Mouse (Mus musculus) spleen, adult 18-20 months (tissue): ENCODE data around the gene Gm49358.
A peak's percentile ranks its signal among the peaks of the same experiment; 100 is the strongest.

Experiments used
- DNase-seq, 2 experiments: peaks; one replicate each; pipeline ENCODE4 v3.0.0; 2022; ENCODE audit warnings: mixed read lengths in 2 of 2

Gm49358 gene

DNA sequence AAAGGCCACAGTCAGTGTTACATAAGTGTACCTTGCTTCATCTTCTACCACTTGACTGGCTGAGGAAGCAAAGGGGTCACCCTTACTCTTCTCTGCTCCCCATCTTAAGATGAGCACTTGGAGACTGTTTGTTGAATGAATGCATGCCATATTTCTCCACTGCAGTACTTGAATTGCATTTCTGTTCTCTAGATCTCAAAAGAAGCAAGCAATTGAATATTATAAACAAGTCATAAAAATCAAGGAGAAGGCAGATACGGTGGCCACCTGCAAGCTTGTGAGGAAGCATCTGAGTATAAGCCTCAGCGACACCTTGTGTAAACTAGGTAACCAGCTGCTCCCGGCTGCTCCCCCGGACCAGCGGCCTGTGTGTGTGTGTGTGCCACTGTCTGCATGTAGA, at the start of gene Gm49358:
Gene Gm49358 (plus strand): TSS at position 301 of the 400 bp plus-strand sequence.
- no peak for DNase-seq

- DNase-seq, result peak; percentile 58 to 71
Observed at GRCm38 (mm10) chr10:86727548-86727980, 36.2 kb upstream of the Gm49358 start.

- no peak for DNase-seq
Observed at GRCm38 (mm10) chr10:86728176-86728575, 35.6 kb upstream of the Gm49358 start.

DNA sequence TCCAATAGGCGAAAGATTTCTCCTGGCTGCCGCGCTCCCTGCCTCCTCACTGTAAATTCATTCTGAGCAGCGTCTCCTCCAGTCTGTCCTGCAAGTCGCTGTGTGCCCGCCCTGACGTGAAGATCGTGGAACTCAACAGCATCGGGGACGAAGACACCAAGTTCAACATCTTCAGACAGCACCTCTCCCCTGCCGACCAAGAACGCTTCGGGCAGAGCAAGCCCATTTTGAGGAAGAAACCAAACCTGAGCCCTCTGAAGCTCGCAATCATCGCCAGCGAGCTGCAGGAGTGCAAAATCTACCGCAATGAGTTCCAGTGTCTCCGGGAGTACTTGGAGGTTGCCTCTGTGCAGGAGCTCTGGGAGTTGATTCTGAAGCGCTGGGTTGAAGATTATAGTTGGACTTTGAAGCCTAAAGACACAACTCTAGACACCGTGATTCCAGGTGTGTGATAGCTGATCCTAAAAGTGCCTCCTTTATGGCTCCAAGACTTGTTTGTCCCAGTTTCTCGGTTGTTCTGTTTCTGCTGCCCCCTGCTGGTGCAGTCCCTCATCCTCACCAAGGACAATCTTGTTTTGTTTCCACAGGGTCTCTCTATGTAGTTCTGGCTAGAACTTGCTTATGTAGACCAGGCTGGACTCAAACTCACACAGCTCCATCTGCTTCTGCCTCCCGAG, 32.8 kb upstream of the Gm49358 start:
- DNase-seq, result peak; percentile 66 to 88

DNA sequence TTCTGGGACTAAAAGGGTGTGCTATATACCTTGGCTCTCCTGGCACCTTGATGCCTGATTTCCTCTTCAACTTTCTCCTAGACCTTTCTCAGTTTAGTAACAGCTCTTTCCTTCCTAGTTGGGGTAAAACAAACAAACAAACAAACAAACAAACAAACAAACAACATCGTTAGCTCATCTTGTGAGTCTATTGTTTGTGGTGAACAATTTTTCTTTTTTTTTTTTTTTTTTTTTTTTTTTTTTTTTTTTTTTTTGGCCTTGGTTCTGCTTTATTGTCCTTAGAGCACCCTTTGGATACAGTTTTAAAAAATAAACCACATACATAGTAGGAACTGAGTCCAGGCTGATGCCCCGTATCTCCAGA, 32.3 kb upstream of the Gm49358 start:
- no peak for DNase-seq

DNA sequence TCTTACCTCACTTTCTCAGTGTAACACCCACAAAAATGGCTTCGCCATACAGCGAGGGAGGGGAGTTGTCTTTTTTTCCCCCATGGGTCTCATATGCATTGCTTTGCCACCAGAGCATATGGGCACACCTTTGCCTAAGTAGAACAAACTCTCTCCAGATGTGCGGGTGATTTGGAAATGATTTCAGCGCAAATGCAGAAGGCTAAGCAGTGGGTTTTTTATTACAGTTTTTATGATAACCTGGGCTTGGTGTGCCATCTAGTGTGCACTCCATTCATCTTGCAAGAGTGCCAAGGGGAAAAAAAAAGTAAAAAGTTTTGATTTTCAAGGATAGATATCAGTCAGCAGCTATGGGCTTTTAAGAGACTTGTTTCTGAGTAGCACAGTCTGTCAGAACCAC, 28.7 kb upstream of the Gm49358 start:
- DNase-seq, result no peak

GRCm38 (mm10) chr10:86742918-86743317, 20.9 kb upstream of the Gm49358 start:
- DNase-seq, result no peak

- no peak for DNase-seq
Observed at GRCm38 (mm10) chr10:86744306-86744705, 19.5 kb upstream of the Gm49358 start.

DNA sequence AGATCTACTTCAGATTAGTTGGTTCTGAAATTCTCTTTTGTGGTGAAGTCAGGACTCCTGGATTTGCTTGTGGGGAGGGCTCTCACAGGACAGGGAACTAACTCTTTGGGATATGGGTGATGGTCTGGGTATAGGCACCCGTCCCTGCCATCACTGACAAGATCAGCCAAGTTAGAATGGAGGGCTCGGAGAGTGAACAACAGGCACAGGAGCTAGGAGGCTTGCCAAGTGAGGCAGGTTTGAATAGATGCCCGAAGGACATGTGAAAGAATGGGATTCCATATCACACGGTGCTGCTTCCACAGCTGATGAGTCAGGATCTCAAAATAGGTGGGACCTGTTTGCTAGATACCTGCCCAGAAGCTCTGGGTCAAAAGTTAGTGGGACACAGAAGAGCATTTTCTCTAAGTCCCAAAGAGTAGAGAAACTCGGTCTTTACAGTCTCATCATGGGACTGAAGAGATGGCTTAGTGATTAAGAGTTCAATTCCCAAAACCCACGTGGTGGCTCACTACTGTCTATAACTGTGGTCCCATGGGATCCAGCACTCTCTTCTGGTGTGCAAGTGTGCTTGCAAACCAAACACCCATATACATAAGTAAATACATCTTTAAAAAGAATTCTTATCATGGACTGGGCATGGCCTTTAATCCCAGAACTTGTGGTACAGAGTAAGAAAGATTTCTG, 7.8 kb upstream of the Gm49358 start:
- DNase-seq, result no peak

DNA sequence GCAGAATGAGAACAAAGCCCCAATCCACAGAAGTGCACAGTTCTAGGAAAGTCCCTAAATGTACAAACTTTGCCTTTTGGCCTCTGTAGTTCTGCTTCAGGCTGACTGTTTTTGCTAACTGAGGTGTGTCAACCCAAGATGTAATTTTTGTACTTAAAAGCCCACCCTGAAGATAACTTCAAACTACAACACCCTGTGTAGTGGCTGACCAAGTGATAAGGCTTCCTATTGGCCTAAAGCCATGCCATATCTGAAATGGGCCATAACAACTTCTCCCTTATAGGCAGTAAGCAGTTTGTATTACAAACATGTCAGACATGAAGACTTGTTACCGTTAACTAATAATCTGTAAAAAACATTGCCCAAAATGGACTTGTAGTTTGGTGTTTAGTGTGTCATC, 6.0 kb upstream of the Gm49358 start:
- no peak for DNase-seq

DNA sequence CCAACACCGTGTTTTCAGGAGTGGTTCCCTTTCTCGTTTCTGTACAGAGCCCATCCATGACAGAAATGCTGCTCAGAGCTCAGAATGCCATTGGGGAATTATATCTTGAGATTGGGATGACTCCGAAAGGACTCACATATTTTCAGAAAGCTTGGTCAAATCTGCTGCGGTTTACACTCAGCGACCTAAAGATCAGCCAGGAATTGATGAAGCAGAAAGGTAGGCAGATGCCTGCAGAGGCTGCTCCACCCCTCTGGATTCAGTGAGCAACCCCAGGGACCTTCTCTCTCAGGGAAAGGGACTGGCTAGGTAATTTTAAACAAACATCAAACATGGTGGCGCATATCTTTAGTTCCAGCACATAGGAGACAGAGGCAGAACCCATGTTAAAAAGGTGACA, 5.6 kb upstream of the Gm49358 start:
- no peak for DNase-seq

DNA sequence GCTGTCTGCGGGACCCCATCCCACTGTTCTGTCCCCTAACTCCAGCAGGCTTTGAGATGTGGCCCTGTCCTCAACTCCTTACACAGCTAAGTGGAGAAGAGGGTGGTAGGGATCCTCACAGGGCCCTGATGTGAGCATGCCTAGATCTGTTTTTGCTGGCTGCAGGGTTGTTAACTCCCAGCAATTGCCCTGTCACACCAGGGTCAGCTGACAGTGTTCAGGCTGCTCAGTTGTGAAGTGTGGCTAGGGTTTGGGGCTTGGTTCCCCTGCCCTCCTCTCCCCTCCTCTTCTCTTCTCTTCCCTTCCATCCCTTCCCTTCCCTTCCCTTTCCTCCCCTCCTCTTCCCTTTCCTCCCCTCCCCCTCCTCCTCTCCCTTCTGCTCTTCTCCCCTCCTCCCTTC, 2.5 kb upstream of the Gm49358 start:
- DNase-seq, result no peak

DNA sequence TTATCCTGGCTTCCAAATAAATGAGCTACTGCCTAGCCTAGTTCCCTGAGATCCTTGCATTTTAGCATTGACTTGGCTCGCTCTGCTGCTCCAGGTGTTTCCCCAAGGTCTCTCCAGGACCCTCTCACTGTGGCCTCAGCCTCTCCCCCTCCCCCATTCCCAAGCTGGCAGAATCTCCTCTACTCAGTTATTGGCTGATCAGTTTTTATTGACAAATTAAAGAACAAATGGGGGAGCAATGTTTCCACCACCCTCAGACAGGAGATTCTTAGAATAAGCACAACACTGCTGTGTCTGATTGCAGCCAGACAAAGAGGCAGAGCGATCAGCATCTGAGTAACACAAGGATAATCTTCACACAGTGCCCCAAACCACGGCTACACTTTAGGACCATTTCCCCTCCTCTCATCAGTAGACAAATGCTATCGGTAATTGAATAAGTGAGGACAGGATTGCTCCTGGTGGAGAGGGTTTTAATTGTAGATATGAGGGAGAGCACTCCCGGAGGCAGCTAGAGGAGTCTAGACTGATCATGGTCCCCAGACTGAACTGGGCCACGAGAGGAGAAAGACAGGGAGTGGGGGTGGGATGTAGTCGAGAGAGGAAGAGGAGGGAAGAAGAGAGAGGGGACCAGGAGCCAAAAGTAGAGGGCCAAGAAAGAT, 1.9 kb upstream of the Gm49358 start:
- DNase-seq, result no peak

- no peak for DNase-seq
Observed at GRCm38 (mm10) chr10:86762384-86762730, 1.4 kb upstream of the Gm49358 start.

DNA sequence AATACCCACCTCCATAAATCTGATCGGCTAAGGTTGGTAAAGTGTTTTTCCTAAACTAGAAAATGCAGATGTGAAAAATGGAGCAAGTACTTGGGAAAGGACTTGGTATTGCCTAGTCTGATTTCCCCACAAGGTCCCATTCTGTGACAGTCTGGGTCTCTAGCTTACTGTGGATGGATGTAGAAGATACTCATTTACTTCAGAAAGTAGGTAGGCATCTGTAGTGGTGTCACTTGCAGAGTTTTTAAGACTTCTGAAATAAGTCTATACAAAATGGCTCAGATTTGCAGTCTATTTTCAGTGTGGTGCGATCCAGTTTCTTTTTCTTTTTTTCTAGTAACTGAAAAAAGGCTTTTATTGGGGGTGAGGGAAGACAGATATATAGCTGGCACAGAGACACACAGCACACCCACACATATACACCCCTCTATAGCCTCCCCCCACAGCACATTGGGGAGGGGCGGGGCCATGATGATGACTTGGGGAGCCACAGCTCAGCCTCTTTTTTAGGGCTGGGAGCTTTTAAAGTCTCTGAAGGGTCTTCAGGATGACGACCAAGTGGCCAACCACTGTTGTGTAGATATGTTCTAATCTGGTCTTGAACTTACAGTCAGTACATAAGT, 1.7 kb downstream of the Gm49358 start:
- DNase-seq, result no peak

GRCm38 (mm10) chr10:86769216-86769615, 5.4 kb downstream of the Gm49358 start:
- no peak for DNase-seq

- no peak for DNase-seq
Observed at GRCm38 (mm10) chr10:86769797-86770196, 6.0 kb downstream of the Gm49358 start.

DNA sequence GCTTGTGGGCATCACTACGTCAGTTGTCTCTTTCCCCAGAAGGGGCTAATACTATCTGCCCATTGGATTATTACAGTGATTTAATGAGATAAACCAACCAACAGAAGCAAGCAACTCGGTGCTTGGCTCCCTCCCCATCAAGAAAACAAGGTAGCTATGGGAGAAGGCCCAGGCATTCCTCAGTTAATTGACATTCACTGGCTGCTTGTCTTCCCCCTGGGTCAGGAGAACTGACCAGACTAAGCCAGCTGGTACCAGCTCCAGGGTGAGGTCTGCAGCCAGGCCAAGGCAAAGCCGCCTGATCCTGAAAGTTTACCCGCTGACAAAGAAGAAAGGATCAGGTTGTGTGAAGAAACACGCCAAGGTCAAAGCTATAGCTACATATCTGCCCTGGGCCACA, 7.9 kb downstream of the Gm49358 start:
- no peak for DNase-seq

DNA sequence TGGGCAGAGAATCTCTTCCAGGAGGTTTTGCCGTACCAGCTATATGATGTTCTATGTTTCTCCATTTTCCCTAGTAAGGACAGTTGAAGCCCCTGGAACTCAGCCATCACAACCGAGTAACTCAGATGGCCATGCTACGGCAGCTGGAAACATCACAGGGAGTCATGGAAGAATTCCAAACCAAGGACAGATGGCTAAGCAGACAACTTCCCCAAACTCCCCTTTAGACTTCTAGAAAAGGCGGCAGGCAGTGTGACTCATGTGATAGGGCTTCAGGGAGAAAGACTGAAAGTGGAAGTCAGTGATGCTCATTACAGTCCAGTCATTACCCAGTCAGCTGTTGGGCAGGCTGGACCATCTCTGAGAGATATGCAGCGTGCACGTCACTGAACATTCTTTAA, 8.5 kb downstream of the Gm49358 start:
- DNase-seq, result no peak

DNA sequence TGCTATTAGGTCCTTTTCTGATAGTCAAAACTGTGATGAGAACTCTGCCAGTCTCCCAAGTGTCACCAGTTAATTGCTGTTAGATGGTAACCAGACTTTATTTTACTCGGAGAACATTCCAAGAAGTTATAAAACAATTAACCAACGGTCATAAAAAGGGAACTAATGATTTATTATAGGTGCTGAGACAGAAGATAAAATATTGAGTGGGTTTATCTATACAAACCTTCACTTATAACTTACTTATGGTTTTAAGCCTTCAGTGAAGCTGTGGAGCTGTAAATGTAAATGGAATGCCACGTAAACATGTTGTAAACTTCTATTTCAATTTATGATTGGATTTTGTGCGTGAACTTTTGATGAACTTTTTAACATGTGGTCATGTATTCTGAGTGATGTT, 9.6 kb downstream of the Gm49358 start:
- DNase-seq, result no peak

DNA sequence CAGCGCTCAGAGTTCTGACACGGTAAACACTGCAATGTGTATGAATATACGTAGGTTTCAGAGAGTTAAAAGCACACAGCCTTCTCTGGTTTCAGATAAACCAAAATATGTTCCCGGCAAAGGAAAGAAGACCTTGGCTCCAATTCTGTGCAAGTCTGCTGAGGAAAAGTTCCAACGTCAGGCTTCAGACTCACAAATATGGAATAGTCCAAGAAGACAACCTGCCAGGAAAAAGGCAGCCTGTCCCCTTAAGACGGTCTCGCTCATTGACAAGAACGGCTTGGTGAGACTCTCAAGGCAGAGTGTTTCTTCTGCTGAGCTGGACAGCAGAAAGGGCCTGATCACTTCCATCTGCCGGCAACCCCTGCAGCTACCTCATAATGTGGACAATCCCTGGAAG, 12.5 kb downstream of the Gm49358 start:
- DNase-seq, result no peak

DNA sequence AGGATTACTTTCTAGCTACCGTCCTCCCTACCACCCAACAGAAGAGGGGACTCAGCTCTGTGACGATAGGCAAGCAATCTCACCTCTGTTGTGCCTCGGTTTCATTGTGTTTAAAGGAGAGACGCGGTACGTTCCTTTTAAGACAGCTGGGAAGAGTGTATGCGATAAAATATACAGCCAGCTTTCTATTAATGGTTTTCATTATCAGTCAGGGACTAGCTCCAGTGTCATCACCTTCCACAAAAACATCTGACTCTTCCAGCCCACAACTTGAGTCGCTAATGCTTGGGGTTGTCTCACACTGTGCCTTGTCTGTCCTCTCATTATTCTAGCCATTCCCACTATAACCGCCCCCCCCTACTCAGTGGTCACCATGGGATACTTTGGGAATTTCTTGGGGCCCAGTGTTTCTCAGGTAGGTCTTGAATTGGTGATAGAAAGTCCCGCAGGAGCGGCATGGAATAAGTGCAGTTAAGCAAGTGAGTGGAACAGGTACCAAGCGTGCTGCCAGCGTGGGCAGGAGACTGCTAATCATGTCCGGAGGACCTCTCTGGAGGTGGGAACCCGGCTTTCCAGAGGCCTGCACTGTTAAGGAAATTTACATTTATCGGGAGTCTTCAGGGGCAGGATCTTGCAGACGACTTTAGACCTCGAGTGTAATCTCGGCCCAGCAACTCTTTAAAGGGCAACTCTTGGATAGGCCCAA, 14.0 kb downstream of the Gm49358 start:
- no peak for DNase-seq
